Mouse (Mus musculus) brain, embryonic 14.5 days (tissue): Measurements from ENCODE around the gene Rad51b.

Experiments
- CTCF ChIP-seq: fragments of 200-500 bp; IDR thresholded peaks from 2 replicates; pipeline ENCODE4 v1.5.1; 2012; ENCODE audit warnings: inconsistent platforms, mild to moderate bottlenecking, moderate library complexity, borderline replicate concordance; ENCODE audit not compliant: insufficient read depth, insufficient read length; ENCODE audit errors: extremely low read depth
- POLR2A ChIP-seq: fragments of 200-500 bp; IDR thresholded peaks from 2 replicates; pipeline ENCODE4 v1.6.1; 2012; ENCODE audit warnings: mild to moderate bottlenecking, inconsistent platforms, borderline replicate concordance; ENCODE audit not compliant: poor library complexity, insufficient read depth, insufficient read length, severe bottlenecking; ENCODE audit errors: extremely low read depth

DNA sequence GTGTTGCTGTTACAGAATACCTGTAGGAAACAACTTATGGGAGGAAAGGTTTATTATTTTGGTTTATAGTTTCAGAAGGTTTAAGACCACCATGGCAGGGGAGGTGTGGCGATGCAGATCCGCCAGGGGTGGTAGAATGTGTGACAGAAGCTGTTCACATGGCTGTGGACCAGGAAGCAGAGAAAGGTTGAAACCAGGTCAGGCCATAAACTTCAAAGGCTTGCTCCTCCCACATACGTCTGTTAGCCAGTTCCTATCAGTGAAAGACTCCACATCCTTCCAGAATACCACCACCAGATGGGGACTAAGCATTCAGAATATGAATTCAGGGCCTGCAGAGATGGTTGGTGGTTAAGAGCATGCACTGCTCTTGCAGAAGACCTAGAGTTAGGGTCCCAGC, 150.0 kb downstream of the Rad51b start:
- no peak for TF ChIP-seq CTCF
- TF ChIP-seq POLR2A = no peak
